Mouse (Mus musculus) common myeloid progenitor, adult 5-6 weeks (primary cell): ENCODE measurements around the gene Hist1h4c. TPM values are rescaled to one million over a fixed set of nuclear protein-coding genes. Genes with fewer than 3 reads are reported as not detected.
"Not testable (repeated sequence)": the region's sequence is repeated elsewhere in the genome, so short reads cannot be mapped to it uniquely, and the experiment has no call there.

Source experiments
- ATAC-seq: replicated peaks from 2 replicates; pipeline ENCODE4 v1.8.0; 2016; ENCODE audit warnings: low read depth, mild to moderate bottlenecking, moderate TSS enrichment, inconsistent platforms; ENCODE audit not compliant: poor library complexity, severe bottlenecking
- total RNA-seq: library from RNA; stranded (forward); fragments of 200-1000, 187-1606 nt; gene quantifications from 2 replicates; pipeline ENCODE4 v1.2.3, GENCODE M21; 2017

Hist1h4c gene
- total RNA-seq, 1 experiment from 2014 or later: 555 TPM

DNA sequence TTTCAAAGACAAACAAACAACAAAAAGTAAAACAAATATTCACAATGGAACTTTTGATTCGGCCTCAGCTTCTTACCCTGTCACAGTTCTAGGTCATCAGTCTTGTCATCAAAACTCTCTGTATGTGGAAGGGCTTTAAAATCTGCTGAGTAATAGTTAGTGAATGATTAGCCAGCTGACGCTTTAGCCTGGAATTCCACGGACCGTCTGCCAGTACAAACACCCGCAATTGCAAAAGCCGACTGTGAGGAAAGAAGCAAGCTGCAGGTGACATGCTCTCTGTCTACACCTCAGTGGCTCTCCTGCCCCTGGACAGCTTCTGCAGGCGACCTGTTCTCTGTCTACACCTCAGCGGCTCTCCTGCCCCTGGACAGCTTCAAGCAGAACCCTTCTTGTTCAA, 32.2 kb upstream of the Hist1h4c start:
- ATAC-seq: no peak

DNA sequence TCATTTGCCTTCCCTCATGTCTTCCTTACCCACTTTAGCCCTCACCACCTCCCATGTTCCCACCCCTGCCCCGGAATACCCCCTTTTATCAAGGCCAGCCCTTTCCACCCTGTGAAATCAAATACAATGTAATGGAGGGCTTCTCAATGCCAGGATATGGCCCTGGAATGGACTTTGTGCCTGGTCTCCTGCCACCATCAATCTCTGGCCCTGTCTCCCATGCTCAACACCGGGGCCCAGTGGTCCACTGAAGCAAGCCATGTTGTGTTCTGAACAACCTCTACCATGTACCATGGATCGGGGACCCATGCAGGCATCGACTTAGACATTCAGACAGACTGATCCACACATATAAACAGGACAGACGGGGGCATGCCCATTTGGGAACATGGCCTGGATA, 31.5 kb upstream of the Hist1h4c start:
- ATAC-seq: no peak

DNA sequence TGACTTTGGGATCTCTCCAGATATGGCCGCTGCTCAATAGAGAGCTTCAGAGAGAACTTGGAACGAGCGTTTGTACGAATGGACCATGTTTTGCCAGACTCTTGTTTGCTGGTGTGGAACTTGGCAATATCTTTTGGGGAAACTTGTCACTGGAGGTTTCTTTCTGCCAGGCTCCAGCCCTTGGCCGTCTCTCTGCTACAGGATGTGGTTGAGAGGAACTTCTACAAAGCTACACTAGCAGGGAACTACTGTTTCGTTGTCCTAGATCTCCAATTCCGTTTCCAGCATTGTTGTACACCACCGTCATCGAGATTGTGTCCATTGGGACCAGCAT, 30.9 kb upstream of the Hist1h4c start:
- ATAC-seq: peak; percentile 53

DNA sequence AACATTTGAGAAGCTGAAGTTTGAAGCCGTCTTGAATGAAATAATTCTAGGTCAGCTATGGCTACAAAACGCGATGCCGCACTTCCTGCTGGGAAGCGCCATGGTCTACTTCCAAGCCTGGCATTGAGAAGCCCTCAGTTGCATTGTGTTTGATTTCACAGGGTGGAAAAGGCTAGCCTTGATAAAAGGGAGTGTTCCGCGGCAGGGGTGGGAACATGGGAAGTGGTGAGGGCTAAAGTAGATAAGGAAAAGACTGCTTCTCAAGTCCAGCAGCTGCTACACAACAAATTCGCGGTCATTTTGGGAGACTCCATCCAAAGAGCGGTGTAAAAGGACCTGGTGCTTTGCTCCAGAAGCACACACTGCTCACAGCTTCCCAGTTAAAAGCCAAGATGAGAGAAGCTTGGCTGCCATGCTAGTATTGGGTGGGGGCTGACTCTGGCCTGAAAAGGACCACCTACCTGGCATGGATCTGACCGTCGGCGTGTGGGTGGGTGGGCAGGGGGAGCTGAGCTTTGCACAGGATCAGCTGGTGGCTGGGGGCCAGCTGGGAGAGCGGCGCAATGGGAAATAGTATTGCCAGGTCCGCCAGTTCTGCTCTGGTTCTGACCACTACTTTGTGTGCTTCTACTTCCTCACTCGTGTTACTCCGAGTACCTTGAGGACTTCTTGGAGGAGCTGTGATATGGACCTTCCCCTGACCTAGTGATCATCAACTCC, 30.4 kb upstream of the Hist1h4c start:
- ATAC-seq: no peak; the same call in 1 of the 2 replicates

DNA sequence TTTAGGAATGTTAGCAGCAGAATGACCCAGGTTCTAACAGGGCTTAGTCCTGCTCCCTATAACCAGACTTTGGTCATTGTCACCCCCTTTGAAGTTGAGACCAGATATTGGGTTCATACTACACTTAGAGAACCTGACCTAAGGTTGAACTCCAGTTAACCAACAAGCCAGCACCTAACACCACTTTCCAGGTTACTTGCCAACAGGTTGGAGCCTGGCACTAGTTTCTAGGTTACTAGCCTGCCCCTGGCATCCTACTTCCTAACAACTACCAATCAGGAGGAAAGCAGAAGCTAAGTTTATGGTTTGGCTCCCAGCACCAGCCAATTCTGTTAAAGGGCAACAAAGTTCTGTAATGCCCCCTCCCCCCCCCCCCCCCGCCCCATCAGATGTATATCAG, 27.0 kb upstream of the Hist1h4c start:
- ATAC-seq: no peak

DNA sequence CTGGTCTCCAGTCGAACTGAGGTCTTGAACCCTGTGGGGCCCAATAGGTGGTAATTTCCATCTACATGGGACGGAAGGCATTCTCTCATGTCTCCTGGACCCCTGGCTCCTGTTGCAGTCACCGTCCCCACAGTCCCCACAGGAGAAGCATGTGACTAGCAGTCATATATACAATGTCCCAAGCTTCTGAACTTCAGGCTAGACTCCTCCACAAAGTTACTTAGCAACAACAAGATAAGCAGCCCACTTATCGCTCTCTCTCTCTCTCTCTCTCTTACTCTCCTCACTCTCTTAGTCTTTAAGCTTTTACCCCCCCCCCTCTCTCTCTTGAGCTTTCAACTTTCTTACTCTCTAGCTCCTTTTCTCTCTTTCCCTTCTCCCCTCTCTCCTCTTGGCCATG, 26.0 kb upstream of the Hist1h4c start:
- ATAC-seq: 0 out of 2 replicates have a peak, but pooled peaks have one; percentile 29

DNA sequence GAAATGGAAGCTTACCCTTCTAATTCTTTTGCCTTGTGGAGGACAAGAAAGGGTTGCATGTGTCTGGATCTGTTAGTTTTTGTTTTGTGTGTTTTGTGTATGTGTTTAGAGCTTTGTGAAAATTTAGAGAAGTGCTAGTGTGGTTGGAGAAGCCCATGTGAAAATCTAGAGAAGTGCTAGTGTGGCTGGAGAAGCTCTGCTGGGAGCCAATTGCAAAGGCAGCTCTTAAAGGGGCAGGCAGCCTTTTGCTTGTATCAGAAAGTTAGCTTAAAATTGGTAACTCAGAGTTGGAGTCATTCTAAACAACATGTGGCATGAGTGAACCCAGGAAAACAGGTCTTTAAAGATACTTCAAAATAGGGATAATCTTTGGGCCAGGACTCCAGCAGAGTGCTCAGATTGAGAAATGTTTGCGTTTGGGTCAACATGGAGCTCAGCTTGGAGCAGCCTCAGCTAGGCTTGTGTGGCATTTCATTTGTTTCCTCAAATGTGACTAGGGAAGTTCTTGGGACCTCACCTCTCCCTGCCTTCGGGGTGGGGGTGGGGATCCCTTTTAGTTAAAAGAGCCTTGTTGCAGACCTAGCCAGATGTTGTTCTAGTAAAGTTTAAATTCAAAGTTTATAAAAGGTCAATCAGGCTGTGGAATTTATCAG, 19.5 kb upstream of the Hist1h4c start:
- ATAC-seq: not testable (repeated sequence)

DNA sequence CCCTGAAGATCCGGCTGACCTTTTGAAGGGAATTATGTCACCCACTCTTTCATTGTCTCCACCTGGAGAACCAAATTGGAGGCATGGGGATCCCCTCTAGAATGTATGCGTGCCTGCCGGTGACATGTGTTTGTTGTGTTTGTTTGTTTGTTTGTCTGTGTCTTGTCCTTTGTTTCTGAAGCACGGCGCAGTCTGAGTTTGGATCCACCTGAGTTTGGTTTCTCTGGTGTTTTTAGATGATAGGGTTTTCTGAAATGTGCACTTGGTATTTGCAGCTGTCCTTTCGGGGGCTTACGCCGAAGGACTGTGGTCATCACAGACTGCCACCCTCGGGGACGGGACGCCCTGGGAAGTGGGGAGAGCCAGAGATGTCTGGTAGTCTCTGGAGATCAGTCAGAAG, 18.9 kb upstream of the Hist1h4c start:
- ATAC-seq: no peak

DNA sequence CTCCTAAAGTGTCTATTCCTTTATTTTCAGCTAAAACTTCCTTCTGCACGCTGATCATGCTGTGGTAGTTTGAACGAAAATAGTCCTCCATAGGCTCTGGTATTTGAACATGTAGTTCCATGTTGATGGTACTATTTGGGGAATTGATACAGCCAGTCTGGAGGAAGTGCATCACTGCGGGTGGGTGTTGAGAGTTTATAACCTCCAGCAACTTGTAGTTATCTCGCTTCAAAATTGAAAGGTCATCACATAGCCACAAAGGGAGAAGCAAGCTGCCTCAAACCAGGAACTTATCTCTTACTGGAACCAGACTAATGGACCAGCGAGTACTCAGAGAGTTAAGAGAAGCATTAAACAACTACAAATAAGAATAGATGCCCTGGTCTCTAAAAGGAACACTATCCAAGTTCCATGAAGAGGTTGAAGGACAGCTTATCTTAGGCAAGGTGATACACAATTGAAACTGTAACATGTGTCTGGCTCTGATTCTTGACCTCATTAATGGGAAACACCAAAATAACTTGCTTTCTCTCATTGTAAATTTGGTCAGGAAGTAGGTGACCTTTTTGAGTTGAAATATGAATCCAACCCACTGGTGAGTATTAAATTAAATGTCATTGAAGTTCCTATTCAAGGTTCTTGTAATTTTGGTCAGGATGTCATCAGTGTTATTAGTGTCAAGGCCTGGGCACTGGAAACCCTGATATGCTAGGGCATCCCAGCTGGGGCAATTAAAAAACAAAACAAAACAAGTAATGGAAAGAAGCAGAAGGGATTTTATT, 18.2 kb upstream of the Hist1h4c start:
- ATAC-seq: peak; percentile 77

DNA sequence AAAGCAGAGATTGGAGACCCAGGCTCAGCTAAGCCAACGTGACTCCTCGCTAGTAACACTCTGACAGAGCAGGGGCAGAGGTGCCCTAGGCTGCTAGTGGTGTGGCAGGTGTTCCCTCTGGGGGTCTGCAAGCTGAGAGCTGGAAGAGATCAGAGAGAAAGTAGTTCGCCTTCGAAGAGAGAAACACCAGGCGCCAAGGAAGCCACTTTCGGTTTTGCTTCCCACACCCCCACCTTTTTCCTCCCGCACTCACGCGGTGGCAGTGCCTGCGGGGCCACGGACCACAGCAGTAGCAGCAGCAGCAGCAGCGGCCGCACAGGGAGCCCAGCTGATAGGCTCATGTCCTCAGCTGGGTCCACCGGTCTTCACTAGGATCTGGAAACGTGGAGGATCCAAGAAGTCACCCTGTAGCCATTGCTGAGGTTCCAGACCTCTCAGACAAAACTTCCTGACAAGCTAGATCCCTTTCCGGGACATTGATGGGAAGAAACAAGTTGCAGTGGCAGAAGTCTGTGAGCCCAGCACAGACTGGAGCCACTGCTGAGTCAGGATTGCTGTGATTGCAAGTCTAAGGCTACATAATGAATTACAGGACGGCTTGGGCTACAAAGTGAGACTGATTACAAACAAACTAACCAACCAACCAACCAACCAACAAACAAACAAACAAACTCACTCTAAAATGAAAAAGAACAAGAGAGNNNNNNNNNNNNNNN, 12.3 kb upstream of the Hist1h4c start, which contains the start of gene Hfe:
Gene Hfe (minus strand): TSS at position 481 of the 716 bp plus-strand sequence.
- peak; percentile 68 for ATAC-seq

DNA sequence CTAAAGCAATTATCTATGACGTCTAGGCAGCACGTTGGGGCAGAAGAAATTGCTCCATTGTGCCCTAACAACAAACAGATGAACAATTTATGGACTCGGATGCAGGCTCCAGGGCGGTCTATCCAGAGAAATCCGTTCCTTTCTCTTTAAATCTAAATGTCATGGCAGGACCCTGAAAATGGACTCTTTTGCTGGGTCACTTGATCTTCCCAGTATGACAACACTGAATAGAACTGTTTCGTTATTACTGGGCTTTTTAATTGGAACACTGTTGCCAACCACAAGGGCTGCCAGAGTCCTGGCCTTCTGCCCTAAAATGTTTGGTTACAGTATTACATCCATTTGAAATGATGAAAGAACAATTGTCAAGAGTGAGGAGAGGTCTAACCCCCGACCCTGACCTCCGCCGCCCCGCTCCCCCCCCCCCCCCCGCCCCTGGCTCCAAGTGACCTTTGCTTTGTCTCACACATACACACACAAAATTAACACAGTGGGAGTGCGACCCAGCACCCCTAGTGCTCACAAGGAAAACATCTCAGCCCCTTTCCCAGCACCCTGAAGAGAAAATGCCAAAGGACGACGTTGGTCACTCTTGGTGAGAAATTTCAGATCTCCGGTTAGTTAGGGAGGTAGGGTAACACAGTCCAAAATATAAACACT, 11.6 kb upstream of the Hist1h4c start:
- ATAC-seq: no peak

DNA sequence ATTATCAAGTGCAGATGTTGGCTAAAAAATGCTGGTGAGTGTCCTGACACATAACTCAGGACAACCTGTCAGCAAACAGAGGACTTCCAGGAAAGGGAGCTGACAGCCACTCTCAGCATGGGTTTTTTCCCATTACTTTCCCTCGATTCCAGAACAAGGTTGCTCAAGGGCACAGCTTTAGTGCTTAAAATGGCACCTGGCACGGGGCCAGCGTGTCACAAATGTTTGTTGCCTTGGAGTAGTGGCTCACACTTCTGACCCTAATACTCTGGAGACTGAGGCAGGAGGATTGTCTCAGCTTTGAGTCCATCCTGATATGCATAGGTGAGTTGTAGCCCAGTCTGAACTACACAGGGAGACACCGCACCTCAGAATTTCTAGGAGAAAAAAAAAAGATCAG, 10.4 kb upstream of the Hist1h4c start:
- no peak for ATAC-seq

DNA sequence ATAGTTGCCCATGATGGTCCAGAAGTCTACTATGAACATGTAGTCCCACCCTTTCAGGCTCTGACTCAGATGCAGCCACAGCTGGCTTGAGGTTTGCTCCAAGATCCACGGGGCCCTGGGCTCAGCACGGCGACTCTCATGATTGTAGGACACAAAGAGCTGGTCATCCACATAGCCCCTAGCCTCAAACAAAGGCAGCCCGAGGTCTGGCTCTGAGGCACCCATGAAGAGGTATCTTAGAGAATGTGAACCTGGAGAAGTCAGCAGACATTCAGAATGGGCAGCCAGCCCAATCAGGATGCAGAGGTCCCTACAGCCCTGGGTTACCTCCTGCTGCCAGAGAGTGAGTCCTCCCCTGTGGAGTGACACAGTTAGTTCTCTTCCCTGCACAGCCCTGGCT, 9.8 kb upstream of the Hist1h4c start:
- ATAC-seq: no peak

DNA sequence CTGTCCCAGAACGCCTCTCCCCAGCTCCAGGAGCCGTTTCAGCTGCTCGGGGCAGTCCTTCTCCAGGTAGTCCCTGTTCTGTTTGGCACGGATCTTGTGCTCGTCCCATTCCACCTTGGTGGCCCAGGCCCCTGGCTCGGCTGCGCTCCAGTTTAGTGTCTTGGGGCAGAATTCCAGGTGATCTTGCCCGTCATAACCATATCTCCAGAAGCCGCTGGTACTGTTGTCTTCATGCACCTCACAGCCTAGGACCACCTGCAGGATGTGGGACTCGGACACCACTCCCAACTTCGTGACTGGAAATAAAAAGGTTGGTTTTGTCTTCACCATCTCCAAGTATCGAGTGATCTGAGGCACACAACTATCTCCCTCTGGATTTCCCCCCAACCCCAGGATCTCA, 8.5 kb upstream of the Hist1h4c start:
- ATAC-seq: no peak

DNA sequence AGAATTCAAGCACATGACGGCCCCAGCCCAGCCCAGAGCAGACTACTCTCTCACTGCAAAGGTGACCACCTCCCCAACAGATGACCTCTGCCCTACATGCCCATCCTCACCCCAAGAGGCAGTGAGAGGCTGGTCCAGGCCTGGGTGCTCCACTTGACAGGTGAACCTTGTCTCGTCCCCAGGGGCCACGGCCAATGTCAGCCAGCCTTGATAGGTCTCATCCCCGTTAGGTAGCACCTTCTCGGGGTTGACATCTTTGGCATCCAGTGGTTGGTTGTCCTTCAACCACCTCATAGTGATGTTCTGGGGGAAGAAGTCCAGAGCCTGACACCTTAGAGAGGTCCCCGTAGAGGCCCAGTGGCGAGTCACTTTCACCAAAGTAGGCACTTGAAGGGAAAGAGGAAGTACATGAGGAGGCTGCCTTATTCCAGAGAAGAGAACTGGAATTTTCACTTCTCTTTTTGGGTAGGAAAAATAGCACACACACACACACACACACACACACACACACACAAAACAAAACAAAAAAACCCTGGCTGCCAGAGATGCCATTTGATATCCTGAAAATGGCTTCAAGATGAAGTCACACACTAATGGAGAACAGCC, 7.6 kb upstream of the Hist1h4c start:
- peak; percentile 31 for ATAC-seq

DNA sequence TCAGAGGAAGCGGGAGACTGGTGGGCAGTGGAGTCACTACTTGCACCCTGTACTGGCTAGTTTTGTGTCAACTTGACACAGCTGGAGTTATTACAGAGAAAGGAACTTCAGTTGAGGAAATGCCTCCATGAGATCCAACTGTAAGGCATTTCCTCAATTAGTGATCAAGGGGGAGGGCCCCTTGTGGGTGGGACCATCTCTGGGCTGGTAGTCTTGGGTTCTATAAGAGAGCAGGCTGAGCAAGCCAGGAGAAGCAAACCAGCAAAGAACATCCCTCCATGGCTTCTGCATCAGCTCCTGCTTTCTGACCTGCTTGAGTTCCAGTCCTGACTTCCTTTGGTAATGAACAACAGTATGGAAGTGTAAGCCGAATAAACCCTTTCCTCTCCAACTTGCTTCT, 4.5 kb upstream of the Hist1h4c start:
- not testable (repeated sequence) for ATAC-seq

DNA sequence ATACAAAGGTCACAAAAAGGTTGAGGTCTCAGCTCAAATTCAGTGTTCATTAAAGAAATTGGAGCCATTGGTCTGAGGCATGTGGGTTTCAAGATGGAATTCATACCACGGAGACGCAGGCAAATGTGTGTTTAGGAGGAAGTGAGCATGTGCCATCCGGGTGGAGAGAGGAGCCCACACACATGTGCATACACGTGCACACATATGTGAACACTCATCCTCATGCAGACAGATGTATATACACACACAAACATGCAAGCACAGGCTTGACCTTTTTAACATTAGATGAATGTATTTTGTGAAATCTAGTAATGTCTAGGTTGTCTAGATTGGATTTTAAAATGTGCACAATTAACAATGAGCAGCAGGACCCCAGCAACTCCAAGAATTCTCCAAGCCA, 4.0 kb upstream of the Hist1h4c start:
- no peak for ATAC-seq

DNA sequence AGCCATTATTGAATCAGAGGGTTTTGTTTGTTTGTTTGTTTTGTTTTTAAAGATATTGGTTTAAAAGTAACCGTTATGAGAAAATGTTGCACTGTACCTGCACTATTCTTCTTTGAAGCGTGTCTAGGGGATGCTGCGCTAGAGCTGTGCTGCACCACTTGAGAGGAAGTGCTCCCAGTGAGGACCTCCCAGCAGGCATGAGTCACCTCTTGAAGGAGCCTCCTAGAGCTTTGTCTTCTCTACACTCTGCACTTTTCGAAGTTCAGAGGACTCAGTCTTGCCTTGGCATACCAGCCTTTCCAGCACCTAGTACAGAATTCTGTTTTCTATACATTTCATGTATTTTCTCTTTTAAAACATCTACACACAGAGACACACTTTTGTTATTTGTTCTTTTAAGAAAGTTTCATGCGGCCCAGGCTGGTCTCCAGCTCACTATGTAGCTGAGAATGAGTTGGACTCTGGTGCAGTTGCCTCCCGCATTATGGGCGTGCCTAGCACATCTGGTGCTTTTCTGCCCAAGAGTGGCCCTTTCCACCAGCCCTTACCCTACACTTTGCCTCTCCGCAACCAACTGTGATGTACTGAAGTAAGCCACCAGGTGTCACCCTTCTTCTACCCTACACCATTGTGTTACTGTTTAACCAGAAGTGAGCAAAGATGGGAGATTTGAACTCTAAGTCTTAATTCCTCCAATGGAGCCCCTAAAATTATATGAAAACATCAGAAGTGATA, 2.7 kb upstream of the Hist1h4c start:
- ATAC-seq: peak; percentile 64

DNA sequence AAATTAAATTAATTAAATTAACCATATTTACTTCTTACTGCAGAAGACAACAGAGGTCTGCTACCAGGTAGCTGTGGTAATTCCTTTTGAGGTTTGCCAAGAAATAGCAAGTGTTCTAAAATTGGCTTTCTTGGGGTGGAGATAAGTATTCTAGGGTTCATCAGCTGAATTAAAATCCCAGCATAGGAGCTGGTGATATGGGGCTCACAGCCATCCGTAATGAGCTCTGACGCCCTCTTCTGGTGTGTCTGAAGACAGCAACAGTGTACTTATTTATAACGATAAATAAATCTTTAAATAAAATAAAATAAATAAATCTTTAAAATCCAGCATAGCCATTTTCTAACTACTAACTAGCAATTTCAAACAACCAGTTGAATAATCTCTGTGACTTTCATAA, 1.5 kb upstream of the Hist1h4c start:
- ATAC-seq: no peak
